Mouse (Mus musculus) midbrain, postnatal 0 days (tissue): ENCODE measurements around the gene Tinf2. TPM values are rescaled to one million over a fixed set of nuclear protein-coding genes. Genes with fewer than 3 reads are reported as not detected.

Source experiments
- ATAC-seq: fragments of 200-750 bp; cut with Nextera tagmentation; 2 replicates; pipeline ENCODE4 v1.8.0; 2017; ENCODE audit warnings: moderate number of reproducible peaks, mild to moderate bottlenecking, moderate TSS enrichment, moderate library complexity; ENCODE audit not compliant: low FRiP score
- DNase-seq: peaks from one replicate; pipeline ENCODE4 v3.0.0-alpha.2; 2015; ENCODE audit warnings: low spot score
- H3K27ac ChIP-seq: fragments of 300-500 bp; sonication (generic); 2 replicates; pipeline ENCODE4 v1.5.1; 2014; ENCODE audit warnings: low read depth, mild to moderate bottlenecking, low read length, mixed read lengths
- H3K27me3 ChIP-seq: fragments of 300-500 bp; sonication (generic); 2 replicates; pipeline ENCODE4 v1.6.1; 2014; ENCODE audit warnings: low read length, control low read depth, mixed read lengths; ENCODE audit not compliant: insufficient read depth
- H3K36me3 ChIP-seq: fragments of 300-500 bp; sonication (generic); 2 replicates; pipeline ENCODE4 v1.6.1; 2014; ENCODE audit warnings: low read length, control low read depth, mixed read lengths; ENCODE audit not compliant: insufficient read depth
- H3K4me1 ChIP-seq: fragments of 300-500 bp; sonication (generic); 2 replicates; pipeline ENCODE4 v1.6.1; 2014; ENCODE audit warnings: mild to moderate bottlenecking, control low read depth, antibody characterized with exemption, low read length, mixed read lengths; ENCODE audit not compliant: insufficient read depth
- H3K4me2 ChIP-seq: fragments of 300-500 bp; sonication (generic); 2 replicates; pipeline ENCODE4 v1.6.1; 2014; ENCODE audit warnings: low read depth, mild to moderate bottlenecking, low read length, mixed read lengths; ENCODE audit not compliant: poor library complexity, severe bottlenecking
- H3K4me3 ChIP-seq: fragments of 300-500 bp; sonication (generic); 2 replicates; pipeline ENCODE4 v1.5.1; 2014; ENCODE audit warnings: low read depth, mild to moderate bottlenecking, low read length, moderate library complexity
- H3K9ac ChIP-seq: fragments of 300-500 bp; sonication (generic); replicated peaks from 2 replicates; pipeline ENCODE4 v1.6.1; 2014; ENCODE audit warnings: mild to moderate bottlenecking, low read length, moderate library complexity, mixed read lengths; ENCODE audit not compliant: poor library complexity, severe bottlenecking
- H3K9me3 ChIP-seq: fragments of 300-500 bp; sonication (generic); 2 replicates; pipeline ENCODE4 v1.6.1; 2016; ENCODE audit warnings: low read length, control low read depth
- CTCF ChIP-seq: IDR thresholded peaks from 2 replicates; pipeline ENCODE4 v1.5.1; 2016; ENCODE audit warnings: antibody characterized with exemption, mild to moderate bottlenecking
- WGBS: fragments of 180-500 bp; shearing (Covaris S2); extraction: QIAGEN DNeasy Blood & Tissue Kit; methylation state at CpG from one replicate; pipeline ENCODE4 v1.1.7; 2014; 5-methylcytosine and 5-hydroxymethylcytosine counted together
- polyA plus RNA-seq: library from polyadenylated mRNA; unstranded; fragments of >200 nt; fragmentation: Nextera tagmentation; extraction: Ambion mirVana; gene quantifications from 2 replicates; pipeline ENCODE4 v1.2.1, GENCODE M21; 2015
- total RNA-seq: library from RNA; depleted of rRNA; stranded (reverse); fragments of >200 nt; gene quantifications from 2 replicates; pipeline ENCODE4 v1.2.3, GENCODE M21; 2014

Tinf2 gene
- total and polyA plus RNA-seq, 2 experiments from 2014 or later: 15.7 to 19.9 TPM

- WGBS: 77% methylated on average over 7 of the region's 7 CpGs
- ATAC-seq (no peak), DNase-seq (no peak)
- no peak overlapping the region for H3K27ac ChIP-seq
- no peaks in the 10 kb centered on the region for H3K9me3 ChIP-seq
- H3K9ac ChIP-seq: no peak overlapping the region
- H3K36me3 ChIP-seq: peaks cover 9% of the 10 kb centered on the region
- no peak overlapping the region for H3K4me2 ChIP-seq
- H3K4me3 ChIP-seq: no peak overlapping the region
- TF ChIP-seq CTCF: no peak
- H3K27me3 ChIP-seq: 0 out of 2 replicates have a peak, but pooled peaks cover 5% of the 10 kb centered on the region
- H3K4me1 ChIP-seq: no peaks in the 10 kb centered on the region
These were observed 30.2 kb upstream of the Tinf2 start for GRCm38 (mm10) chr14:55711786-55712185.

GRCm38 (mm10) chr14:55709509-55709908 is 27.9 kb upstream of the Tinf2 start:
- H3K9ac ChIP-seq: no peak overlapping the region
- no peak overlapping the region for H3K4me3 ChIP-seq
- no peaks in the 10 kb centered on the region for H3K9me3 ChIP-seq
- no peak overlapping the region for H3K27ac ChIP-seq
- H3K4me2 ChIP-seq: no peak overlapping the region
- DNase-seq (no peak), ATAC-seq (no peak)
- H3K36me3 ChIP-seq: no peaks in the 10 kb centered on the region
- no peaks in the 10 kb centered on the region for H3K4me1 ChIP-seq
- 86% methylated on average over 4 of the region's 4 CpGs for WGBS
- 0 out of 2 replicates have a peak, but pooled peaks cover 5% of the 10 kb centered on the region for H3K27me3 ChIP-seq
- no peak for TF ChIP-seq CTCF

- no peaks in the 10 kb centered on the region for H3K9me3 ChIP-seq
- no peak overlapping the region for H3K4me3 ChIP-seq
- H3K27me3 ChIP-seq: no peaks in the 10 kb centered on the region
- WGBS: 79% methylated on average over 5 of the region's 5 CpGs
- TF ChIP-seq CTCF: no peak
- no peak for ATAC-seq
- H3K27ac ChIP-seq: no peak overlapping the region
- no peak overlapping the region for H3K9ac ChIP-seq
- no peak for DNase-seq
- H3K4me1 ChIP-seq: no peaks in the 10 kb centered on the region
- no peak overlapping the region for H3K4me2 ChIP-seq
- H3K36me3 ChIP-seq: no peaks in the 10 kb centered on the region
These were observed 25.8 kb upstream of the Tinf2 start for GRCm38 (mm10) chr14:55707397-55707796.

GRCm38 (mm10) chr14:55706051-55706600 is 24.5 kb upstream of the Tinf2 start:
- no peaks in the 10 kb centered on the region for H3K4me1 ChIP-seq
- H3K9me3 ChIP-seq: no peaks in the 10 kb centered on the region
- DNase-seq (no peak), ATAC-seq (no peak)
- no peaks in the 10 kb centered on the region for H3K27me3 ChIP-seq
- H3K36me3 ChIP-seq: no peaks in the 10 kb centered on the region
- no peak overlapping the region for H3K4me2 ChIP-seq
- no peak overlapping the region for H3K27ac ChIP-seq
- TF ChIP-seq CTCF: no peak
- H3K9ac ChIP-seq: no peak overlapping the region
- WGBS: 93% methylated on average over 8 of the region's 8 CpGs
- H3K4me3 ChIP-seq: no peak overlapping the region

GRCm38 (mm10) chr14:55702761-55703160 is 21.1 kb upstream of the Tinf2 start:
- H3K27ac ChIP-seq: no peak overlapping the region
- no peaks in the 10 kb centered on the region for H3K36me3 ChIP-seq
- no peaks in the 10 kb centered on the region for H3K27me3 ChIP-seq
- ATAC-seq (no peak), DNase-seq (no peak)
- TF ChIP-seq CTCF: no peak
- no peaks in the 10 kb centered on the region for H3K9me3 ChIP-seq
- H3K9ac ChIP-seq: no peak overlapping the region
- H3K4me3 ChIP-seq: no peak overlapping the region
- no peaks in the 10 kb centered on the region for H3K4me1 ChIP-seq
- no peak overlapping the region for H3K4me2 ChIP-seq
- WGBS: 75% methylated on average over 6 of the region's 6 CpGs

- Histone ChIP-seq H3K9ac (no peak overlapping the region), H3K27ac (no peak overlapping the region), H3K4me3 (no peak overlapping the region), H3K36me3 (no peaks in the 10 kb centered on the region), H3K4me2 (no peak overlapping the region), H3K9me3 (no peaks in the 10 kb centered on the region), H3K4me1 (no peaks in the 10 kb centered on the region), H3K27me3 (no peaks in the 10 kb centered on the region)
- no peak for TF ChIP-seq CTCF
- 60% methylated on average over 9 of the region's 9 CpGs for WGBS
- no peak for DNase-seq
- ATAC-seq: no peak
These were observed 19.5 kb upstream of the Tinf2 start for GRCm38 (mm10) chr14:55701131-55701530.
